ENCODE assay signal across 8 mouse cellular contexts in genomic region chr2:93477519-93477918, GRCm38 (mm10). TPM values are rescaled to one million over a fixed set of nuclear protein-coding genes. Genes with fewer than 3 reads are reported as not detected.
DNase-seq lines count a peak whose midpoint lies in the region; ATAC-seq lines count a peak whose summit lies in the region.

No protein-coding gene starts in this region.

- 44% methylated on average over 7 of the region's 7 CpGs for WGBS in hindbrain, embryonic 12.5 days
- 49% methylated on average over 7 of the region's 7 CpGs for whole genome bisulfite sequencing in lung, embryonic 16.5 days

- H3K9ac ChIP-seq in hindbrain, embryonic 12.5 days, result no peak overlapping the region
- no peak overlapping the region for H3K9ac ChIP-seq in lung, embryonic 16.5 days (ENCODE audit: low read length)

- no peak overlapping the region for H3K4me3 ChIP-seq in hindbrain, embryonic 12.5 days
- H3K4me3 ChIP-seq in lung, embryonic 16.5 days (ENCODE audit: low read length), result no peak overlapping the region

- peak; percentile 81 for DNase-seq in embryo, embryonic 10 days (ENCODE audit: low spot score)
- no peak for DNase-seq in embryo, embryonic 9.5 days (ENCODE audit: extremely low spot score)
- peak; percentile 27 for DNase-seq in right cerebral cortex, adult 18-20 months
- DNase-seq in right cerebral cortex, postnatal 36 days (ENCODE audit: low spot score in 2 of 2), result no peak
- DNase-seq in cerebellum, postnatal 10 days, result peak; percentile 88 to 93
- DNase-seq in right cerebral cortex, postnatal 25 days, result peak; percentile 17

- H3K4me2 ChIP-seq in hindbrain, embryonic 12.5 days (replicated peaks), result no peak overlapping the region
- H3K4me2 ChIP-seq in lung, embryonic 16.5 days (ENCODE audit: low read depth, low read length), result no peak overlapping the region

- 0 out of 2 replicates have a peak, but pooled peaks have one; percentile 29 for ATAC-seq in hindbrain, embryonic 12.5 days (ENCODE audit: low FRiP score)
- peak; percentile 39; the same call in 1 of the 2 replicates for ATAC-seq in lung, embryonic 16.5 days (ENCODE audit: low read depth)

- H3K27ac ChIP-seq in hindbrain, embryonic 12.5 days, result no peak overlapping the region
- H3K27ac ChIP-seq in lung, embryonic 16.5 days (ENCODE audit: low read length), result no peak overlapping the region

- H3K4me1 ChIP-seq in hindbrain, embryonic 12.5 days, result peaks cover 7% of the 10 kb centered on the region
- peaks cover 4% of the 10 kb centered on the region for H3K4me1 ChIP-seq in lung, embryonic 16.5 days (replicated peaks; ENCODE audit: control insufficient read depth, insufficient read depth, low read length)

- peaks cover 17% of the 10 kb centered on the region for H3K27me3 ChIP-seq in hindbrain, embryonic 12.5 days
- peaks cover 3% of the 10 kb centered on the region; the same call in 1 of the 2 replicates for H3K27me3 ChIP-seq in lung, embryonic 16.5 days (ENCODE audit: control insufficient read depth, insufficient read depth, low read depth, low read length)

- H3K36me3 ChIP-seq in hindbrain, embryonic 12.5 days, result no peaks in the 10 kb centered on the region
- no peaks in the 10 kb centered on the region for H3K36me3 ChIP-seq in lung, embryonic 16.5 days (ENCODE audit: control insufficient read depth, insufficient read depth, low read length)

- no peaks in the 10 kb centered on the region for H3K9me3 ChIP-seq in hindbrain, embryonic 12.5 days (replicated peaks)
- H3K9me3 ChIP-seq in lung, embryonic 16.5 days (ENCODE audit: control insufficient read depth, low read length), result no peaks in the 10 kb centered on the region

RNA-seq across cellular contexts. Expression of gene Cd82, which starts 14.6 kb away (rescaled TPM):
- polyA plus RNA-seq in hindbrain, embryonic 12.5 days (2016; fragmentation: Nextera tagmentation; extraction: Ambion mirVana), result 13.2 and 15.4 TPM in 2 replicates
- polyA plus RNA-seq in lung, embryonic 16.5 days (2015; fragmentation: Nextera tagmentation; extraction: Ambion mirVana), result 63.6 and 81.5 TPM in 2 replicates

Comparison
In these comparisons a context has a peak if more than half of its experiments do, and no peak if none do; other contexts are left out.
1. DNase-seq: peak in embryo, embryonic 10 days (single experiment), right cerebral cortex, adult 18-20 months (single experiment), cerebellum, postnatal 10 days (2 of 2) and right cerebral cortex, postnatal 25 days (single experiment); none in embryo, embryonic 9.5 days (single experiment) and right cerebral cortex, postnatal 36 days (0 of 2).